Mouse (Mus musculus): ENCODE measurements around the gene Vmn1r142. TPM values are rescaled to one million over a fixed set of nuclear protein-coding genes. Genes with fewer than 3 reads are reported as not detected.
"Not testable (repeated sequence)": the region's sequence is repeated elsewhere in the genome, so short reads cannot be mapped to it uniquely, and the experiment has no call there.

Gene Vmn1r142
- not detected for total RNA-seq (2021)
- long read RNA-seq: 0 reads

DNA sequence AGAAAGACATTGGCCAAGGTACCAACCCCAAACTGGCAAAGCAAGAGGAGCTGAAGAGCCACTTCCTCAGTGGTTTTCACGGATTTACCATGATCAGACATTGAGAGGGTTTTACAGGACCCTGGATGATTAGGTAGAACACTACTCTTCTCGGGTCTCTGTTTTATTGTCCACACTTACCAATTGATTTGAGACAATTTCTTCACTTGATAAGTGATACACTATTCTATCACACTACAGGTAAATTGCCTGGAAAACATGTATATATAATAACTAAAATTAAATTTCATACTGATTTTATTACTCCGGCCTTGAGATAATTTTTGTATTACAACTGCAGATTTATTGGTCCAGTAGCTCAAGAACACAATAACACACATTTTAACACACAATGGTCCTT is at the start of gene Vmn1r142:
Gene Vmn1r142 (minus strand): TSS at position 101 of the 400 bp plus-strand sequence.
- not testable (repeated sequence) for DNase-seq (ENCODE audit: low spot score in 2 of 2)

DNA sequence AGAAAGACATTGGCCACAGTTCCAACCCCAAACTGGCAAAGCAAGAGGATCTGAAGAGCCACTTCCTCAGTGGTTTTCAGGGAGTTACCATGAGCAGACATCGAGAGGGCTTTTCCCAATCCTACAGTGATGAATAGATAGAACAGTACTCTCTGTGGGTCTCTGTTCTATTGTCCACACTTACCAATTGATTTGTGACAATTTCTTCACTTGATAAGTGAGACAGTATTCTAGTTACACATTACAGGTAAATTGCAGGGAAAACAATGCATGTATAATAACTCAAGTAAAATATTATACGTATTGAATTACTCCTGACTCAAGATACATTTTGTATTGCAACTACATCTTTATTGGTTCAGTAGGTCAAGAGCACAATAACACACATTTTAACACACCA is 37.3 kb upstream of the Vmn1r142 start, which contains the start of gene Gm8653:
Gene Gm8653 (minus strand): TSS at position 101 of the 400 bp plus-strand sequence.
- not testable (repeated sequence) for DNase-seq (ENCODE audit: low spot score in 2 of 2)

DNA sequence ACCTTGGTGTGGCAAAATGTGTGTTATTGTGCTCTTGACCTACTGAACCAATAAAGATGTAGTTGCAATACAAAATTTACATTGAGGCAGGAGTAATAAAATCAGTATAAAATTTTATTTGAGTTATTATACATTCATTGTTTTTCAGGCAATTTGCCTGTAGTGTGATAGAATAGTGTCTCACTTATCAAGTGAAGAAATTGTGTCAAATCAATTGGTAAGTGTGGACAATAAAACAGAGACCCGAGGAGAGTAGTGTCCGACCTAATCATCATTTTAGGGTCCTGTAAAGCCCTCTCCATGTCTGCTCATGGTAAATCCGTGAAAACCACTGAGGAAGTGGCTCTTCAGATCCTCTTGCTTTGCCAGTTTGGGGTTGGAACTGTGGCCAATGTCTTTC is 25.2 kb upstream of the Vmn1r142 start, which contains the start of gene Vmn1r143:
Gene Vmn1r143 (plus strand): TSS at position 301 of the 400 bp plus-strand sequence.
- not testable (repeated sequence) for DNase-seq (ENCODE audit: low spot score in 2 of 2)

DNA sequence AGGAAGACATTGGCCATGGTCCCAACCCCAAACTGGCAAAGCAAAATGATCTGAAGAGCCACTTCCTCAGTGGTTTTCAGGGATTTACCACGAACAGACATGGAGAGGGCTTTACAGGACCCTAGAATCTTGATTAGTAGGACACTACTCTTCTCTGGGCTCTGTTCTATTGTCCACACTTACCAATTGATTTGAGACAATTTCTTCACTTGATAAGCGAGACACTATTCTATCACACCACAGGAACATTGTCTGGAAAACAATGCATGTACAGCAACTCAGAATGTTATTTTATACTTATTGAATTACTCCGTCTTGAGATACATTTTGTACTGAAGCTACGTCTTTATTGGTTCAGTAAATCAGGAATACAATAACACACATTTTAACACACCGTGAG is 29.2 kb downstream of the Vmn1r142 start, which contains the start of gene Gm10666:
Gene Gm10666 (minus strand): TSS at position 101 of the 400 bp plus-strand sequence.
- DNase-seq (ENCODE audit: low spot score in 2 of 2): not testable (repeated sequence)

DNA sequence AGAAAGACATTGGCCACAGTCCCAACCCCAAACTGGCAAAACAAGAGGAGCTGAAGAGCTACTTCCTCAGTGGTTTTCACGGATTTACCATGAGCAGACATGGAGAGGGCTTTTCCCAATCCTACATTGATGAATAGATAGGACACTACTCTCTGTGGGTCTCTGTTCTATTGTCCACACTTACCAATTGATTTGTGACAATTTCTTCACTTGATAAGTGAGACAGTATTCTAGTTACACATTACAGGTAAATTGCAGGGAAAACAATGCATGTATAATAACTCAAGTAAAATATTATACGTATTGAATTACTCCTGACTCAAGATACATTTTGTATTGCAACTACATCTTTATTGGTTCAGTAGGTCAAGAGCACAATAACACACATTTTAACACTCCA is 45.7 kb downstream of the Vmn1r142 start, which contains the start of gene Gm16451:
Gene Gm16451 (minus strand): TSS at position 101 of the 400 bp plus-strand sequence.
- not testable (repeated sequence) for DNase-seq (ENCODE audit: low spot score in 2 of 2)

Other genes with a start within 250 kb of the Vmn1r142 start
- not detected for gene Gm5891, start 242.7 kb downstream of the Vmn1r142 start, total RNA-seq (2021)
- not detected for gene Vmn1r137, start 169.4 kb downstream of the Vmn1r142 start, total RNA-seq (2021)
- gene Vmn1r138, start 135.1 kb downstream of the Vmn1r142 start, total RNA-seq (2021): not detected
- gene Gm6176, start 107.7 kb downstream of the Vmn1r142 start, total RNA-seq (2021): not detected
- not detected for gene Vmn1r139, start 95.0 kb downstream of the Vmn1r142 start, total RNA-seq (2021)
- gene Gm16451, start 45.8 kb downstream of the Vmn1r142 start, total RNA-seq (2021): not detected
- not detected for gene Gm10666, start 29.3 kb downstream of the Vmn1r142 start, total RNA-seq (2021)
- not detected for gene Vmn1r143, start 25.3 kb upstream of the Vmn1r142 start, total RNA-seq (2021)
- not detected for gene Gm8653, start 37.2 kb upstream of the Vmn1r142 start, total RNA-seq (2021)
- gene Gm8453, start 65.4 kb upstream of the Vmn1r142 start, total RNA-seq (2021): not detected
- not detected for gene Gm4187, start 165.7 kb upstream of the Vmn1r142 start, total RNA-seq (2021)
- not detected for gene Gm8660, start 207.0 kb upstream of the Vmn1r142 start, total RNA-seq (2021)
- not detected for gene Vmn1r148, start 249.5 kb upstream of the Vmn1r142 start, total RNA-seq (2021)

Data from layer of hippocampus, postnatal 10 days (tissue).